Mouse (Mus musculus) lung, postnatal 4 days (tissue): ENCODE measurements around the gene Gm20807.
"Not testable (repeated sequence)": the region's sequence is repeated elsewhere in the genome, so short reads cannot be mapped to it uniquely, and the experiment has no call there.

Experiments
- DNase-seq, 2 experiments: peaks; one replicate each; pipeline ENCODE4 v3.0.0; 2021

Gm20807 gene

DNA sequence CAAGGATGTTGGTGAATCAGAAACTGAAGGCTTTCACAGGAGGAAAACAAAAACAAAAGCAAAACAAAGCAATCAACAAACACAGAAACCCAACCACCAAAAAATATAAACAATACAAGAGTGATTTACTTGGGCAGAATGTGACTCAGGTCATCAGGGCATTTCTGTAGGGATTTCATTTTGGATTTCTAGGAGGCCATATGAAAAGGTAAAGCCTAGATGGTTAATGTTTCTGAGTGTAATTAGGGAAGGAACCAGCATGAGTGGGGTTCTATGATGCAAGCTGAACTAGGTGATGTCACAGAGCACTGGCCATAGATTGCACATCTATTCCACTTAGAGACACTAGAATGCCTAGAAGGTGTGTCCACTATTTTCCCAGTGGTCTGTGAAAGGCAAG, at the start of gene Gm20807:
TSS of gene Gm20807 (plus strand) at position 301 of the 400 bp plus-strand sequence.
- not testable (repeated sequence) for DNase-seq
